Mouse (Mus musculus): ENCODE measurements at regions not wholly inside any gene's neighbourhood (a gene's known extent, or its start where the extent isn't known, plus 50 kb on each side); places are given as distances from the start of the nearest gene placed in this dataset.

DNA sequence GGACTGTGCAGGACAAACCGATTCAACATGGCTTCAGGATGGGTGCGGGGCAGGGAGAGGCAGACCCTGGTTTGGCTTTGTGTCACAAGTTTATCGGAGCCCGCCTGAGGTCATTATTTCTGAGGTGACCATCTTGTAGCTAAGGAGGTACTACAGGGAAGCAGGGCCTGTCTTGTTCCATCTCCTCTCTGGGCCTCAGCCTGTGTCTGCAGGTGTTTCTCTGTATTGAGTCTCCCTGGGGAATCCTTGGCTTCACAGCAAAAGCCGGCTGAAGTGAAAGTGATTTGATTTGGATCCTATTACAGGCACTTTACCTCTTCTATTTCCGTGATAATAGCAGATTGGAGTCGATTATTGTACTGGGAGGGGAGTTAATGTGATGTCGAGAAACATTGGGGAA lies 805.7 kb upstream of the Arrdc4 start:
- no peak for TF ChIP-seq CTCF (IDR thresholded peaks at IDR 0.05; ENCODE audit: control insufficient read depth, insufficient read depth, low read length)
- no peak for TF ChIP-seq POLR2A (IDR thresholded peaks at IDR 0.05; ENCODE audit: borderline replicate concordance, control insufficient read depth, low read depth, low read length)

All from bone marrow, adult 2 months (tissue).